ENCODE assay signal across 11 mouse cellular contexts in the genomic region with DNA sequence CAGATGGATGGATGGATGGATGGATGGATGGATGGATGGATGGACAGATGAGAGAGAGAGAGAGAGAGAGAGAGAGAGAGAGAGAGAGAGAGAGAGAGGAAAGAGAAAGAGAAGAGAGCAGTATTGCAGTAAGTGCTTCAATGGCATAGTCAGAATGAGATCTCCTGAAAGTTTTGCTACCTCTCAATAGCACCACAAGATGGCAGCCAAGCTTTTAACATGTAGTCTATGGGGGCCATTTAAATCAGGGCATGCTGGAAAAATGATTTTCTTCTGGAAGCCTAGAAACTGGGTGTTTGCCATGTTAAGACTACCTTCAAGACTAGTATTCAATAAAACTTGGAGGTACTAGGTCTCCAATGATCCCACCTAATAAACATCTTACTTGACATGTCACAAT. TPM values are rescaled to one million over a fixed set of nuclear protein-coding genes. Genes with fewer than 3 reads are reported as not detected.
A peak's percentile ranks its signal among the peaks of the same experiment; 100 is the strongest.
DNase-seq lines count a peak whose midpoint lies in the region; ATAC-seq and TF ChIP-seq lines count a peak whose summit lies in the region.
"Had no signal": no experiment of that assay in that cellular context is flagged by ENCODE, and none has a peak within 500 bp of the region (broad histone marks: within the 10 kb centered on the region; RNA-seq: fewer than 3 reads in every experiment).

No protein-coding gene starts in this region.

- no peaks in the 10 kb centered on the region for H3K4me1 ChIP-seq in kidney, embryonic 15.5 days
- H3K4me1 ChIP-seq in MEL (ENCODE audit: control insufficient read depth in 1 of 2, insufficient read depth in 2 of 2, low read length in 2 of 2), result peaks cover 0 to 13% of the 10 kb centered on the region in 2 experiments; a peak in 1 of 4 replicates
- H3K4me1 ChIP-seq in lung, postnatal 0 days (ENCODE audit: insufficient read depth, low read depth, low read length), result no peaks in the 10 kb centered on the region

- no peaks in the 10 kb centered on the region for H3K79me2 ChIP-seq in MEL (ENCODE audit: control insufficient read depth, insufficient read depth, low read length, poor library complexity)

- no peaks in the 10 kb centered on the region for H3K36me3 ChIP-seq in kidney, embryonic 15.5 days
- peaks cover 0 to 15% of the 10 kb centered on the region in 2 experiments; a peak in 2 of 4 replicates for H3K36me3 ChIP-seq in MEL (ENCODE audit: control insufficient read depth in 1 of 2, insufficient read depth in 2 of 2, low read length in 2 of 2)
- H3K36me3 ChIP-seq in lung, postnatal 0 days (ENCODE audit: insufficient read depth, low read length), result no peaks in the 10 kb centered on the region

- peak; percentile 77 for TF ChIP-seq RAD21 in MEL (IDR thresholded peaks at IDR 0.05; ENCODE audit: low read depth, low read length)

- TF ChIP-seq POLR2A in MEL (IDR thresholded peaks at IDR 0.05; ENCODE audit: control insufficient read depth in 1 of 2, insufficient read depth in 1 of 2, low read depth in 1 of 2, low read length in 2 of 2, poor library complexity in 1 of 2), result no peak

- no peak overlapping the region for H3K9ac ChIP-seq in kidney, embryonic 15.5 days
- H3K9ac ChIP-seq in MEL (ENCODE audit: control insufficient read depth, low read depth, low read length, poor library complexity, severe bottlenecking), result no peak overlapping the region
- H3K9ac ChIP-seq in lung, postnatal 0 days (replicated peaks; ENCODE audit: low read depth), result no peak overlapping the region

- peak; percentile 14 to 73 (median 16); a peak in 3 of 6 replicates for TF ChIP-seq CTCF in MEL (IDR thresholded peaks at IDR 0.05 in 2 of 3, conservative IDR thresholded peaks at IDR 0.05 in 1 of 3; ENCODE audit: control insufficient read depth in 1 of 3, insufficient read depth in 1 of 3, low read depth in 2 of 3, low read length in 3 of 3, poor library complexity in 1 of 3, severe bottlenecking in 1 of 3)
- peak; percentile 70 for TF ChIP-seq CTCF in lung, postnatal 0 days (IDR thresholded peaks at IDR 0.05)

- ATAC-seq in kidney, embryonic 15.5 days (replicated peaks; ENCODE audit: low FRiP score), result no peak
- no peak for ATAC-seq in lung, postnatal 0 days

- DNase-seq in kidney, postnatal 10 days, result peak; percentile 13
- DNase-seq in CD4-positive, CD25-positive, alpha-beta regulatory T cell, adult 2 months (ENCODE audit: low read depth, low spot score), result peak; percentile 61
- peak; percentile 51 for DNase-seq in MEL (ENCODE audit: low read depth, low spot score)
- peak; percentile 70 for DNase-seq in lung, postnatal 0 days (ENCODE audit: low spot score)
- DNase-seq in right cerebral cortex, postnatal 14 days, result no peak
- no peak for DNase-seq in T-cell, adult 2 months (ENCODE audit: low spot score)
- DNase-seq in cerebellum, adult 9-10 months, result no peak
- DNase-seq: heart, postnatal 4 days; thymus, postnatal 4 days had no signal

- H3K4me2 ChIP-seq in kidney, embryonic 15.5 days, result no peak overlapping the region
- H3K4me2 ChIP-seq in lung, postnatal 0 days (replicated peaks; ENCODE audit: low read depth, low read length), result no peak overlapping the region

- no peak for TF ChIP-seq EP300 in MEL (IDR thresholded peaks at IDR 0.05; ENCODE audit: low read depth in 1 of 2, low read length in 2 of 2)
- TF ChIP-seq EP300 in lung, postnatal 0 days (IDR thresholded peaks at IDR 0.05), result no peak

- no peak overlapping the region for H3K27ac ChIP-seq in kidney, embryonic 15.5 days
- H3K27ac ChIP-seq in MEL (ENCODE audit: control insufficient read depth, low read depth, low read length), result no peak overlapping the region
- no peak overlapping the region for H3K27ac ChIP-seq in lung, postnatal 0 days (ENCODE audit: low read length)

- no peak overlapping the region for H3K4me3 ChIP-seq in kidney, embryonic 15.5 days (replicated peaks)
- no peak overlapping the region for H3K4me3 ChIP-seq in MEL (ENCODE audit: control insufficient read depth in 1 of 2, insufficient read depth in 1 of 2, low read depth in 2 of 2, low read length in 2 of 2)
- no peak overlapping the region for H3K4me3 ChIP-seq in lung, postnatal 0 days (ENCODE audit: low read depth, low read length)

- H3K27me3 ChIP-seq in kidney, embryonic 15.5 days, result peaks cover 14% of the 10 kb centered on the region; the same call in 1 of the 2 replicates
- H3K27me3 ChIP-seq in MEL (ENCODE audit: control insufficient read depth in 1 of 2, insufficient read depth in 2 of 2, low read length in 2 of 2), result peaks cover 6 to 22% of the 10 kb centered on the region in 2 experiments
- H3K27me3 ChIP-seq in lung, postnatal 0 days (replicated peaks; ENCODE audit: insufficient read depth, low read length), result no peaks in the 10 kb centered on the region

- H3K9me3 ChIP-seq in kidney, embryonic 15.5 days (replicated peaks), result no peaks in the 10 kb centered on the region
- H3K9me3 ChIP-seq in MEL (replicated peaks; ENCODE audit: insufficient read depth, low read length), result no peaks in the 10 kb centered on the region
- no peaks in the 10 kb centered on the region for H3K9me3 ChIP-seq in lung, postnatal 0 days (ENCODE audit: low read length)

TF ChIP-seq in MEL, 35 proteins besides CTCF, POLR2A, EP300 and RAD21:
- TF ChIP-seq ZNF384 (IDR thresholded peaks at IDR 0.05; ENCODE audit: low read depth, low read length) (no peak), KAT2A (conservative IDR thresholded peaks at IDR 0.05; ENCODE audit: low read depth, low read length) (no peak), E2F4 (IDR thresholded peaks at IDR 0.05; ENCODE audit: borderline replicate concordance, low read depth, low read length) (no peak), ZC3H11A (IDR thresholded peaks at IDR 0.05; ENCODE audit: low read depth, low read length) (peak; percentile 66), MAX (IDR thresholded peaks at IDR 0.05; ENCODE audit: low read length) (no peak), BHLHE40 (IDR thresholded peaks at IDR 0.05; ENCODE audit: borderline replicate concordance, low read depth, low read length) (no peak), ETS1 (IDR thresholded peaks at IDR 0.05; ENCODE audit: low read depth, low read length) (no peak), ELF1 (IDR thresholded peaks at IDR 0.05; ENCODE audit: low read depth, low read length) (no peak), SIN3A (IDR thresholded peaks at IDR 0.05; ENCODE audit: low read length) (peak; percentile 37; the same call in 1 of the 2 replicates), MAFK (IDR thresholded peaks at IDR 0.05; ENCODE audit: borderline replicate concordance, low read depth, low read length) (no peak), POLR2AphosphoS2 (IDR thresholded peaks at IDR 0.05; ENCODE audit: low read length) (no peak), MEF2A (IDR thresholded peaks at IDR 0.05; ENCODE audit: extremely low read depth, insufficient replicate concordance, low read depth, low read length, poor library complexity, severe bottlenecking) (no peak), MXI1 (IDR thresholded peaks at IDR 0.05; ENCODE audit: low read depth, low read length) (no peak; the same call in 1 of the 2 replicates), GATA1 (IDR thresholded peaks at IDR 0.05; ENCODE audit: low read depth, low read length) (no peak), UBTF (IDR thresholded peaks at IDR 0.05; ENCODE audit: borderline replicate concordance, insufficient read depth, low read depth, low read length) (no peak), NELFE (IDR thresholded peaks at IDR 0.05; ENCODE audit: low read depth, low read length) (no peak), POLR2AphosphoS5 (IDR thresholded peaks at IDR 0.05; ENCODE audit: borderline replicate concordance, low read depth, low read length) (no peak), ZMIZ1 (IDR thresholded peaks at IDR 0.05; ENCODE audit: low read depth, low read length) (no peak), CHD2 (IDR thresholded peaks at IDR 0.05; ENCODE audit: low read length) (no peak), RCOR1 (IDR thresholded peaks at IDR 0.05; ENCODE audit: low read depth, low read length) (peak; percentile 42; the same call in 1 of the 2 replicates), SMC3 (IDR thresholded peaks at IDR 0.05; ENCODE audit: low read depth, low read length) (peak; percentile 71), JUND (IDR thresholded peaks at IDR 0.05; ENCODE audit: low read depth, low read length) (no peak), USF2 (IDR thresholded peaks at IDR 0.05; ENCODE audit: borderline replicate concordance in 1 of 2, insufficient read depth in 1 of 2, low read depth in 1 of 2, low read length in 2 of 2) (no peak)

RNA-seq across cellular contexts. Expression of a gene that starts 5.4 kb away (rescaled TPM):
- 43.6 and 45.7 TPM in 2 replicates for polyA plus RNA-seq in kidney, embryonic 15.5 days (2015; fragmentation: Nextera tagmentation; extraction: Ambion mirVana)
- total RNA-seq in MEL (2012; rRNA removed), result 123 and 124 TPM in 2 replicates
- polyA plus RNA-seq in MEL (2012; ENCODE audit: insufficient read depth in 1 of 2, insufficient read length in 2 of 2, low read depth in 1 of 2, low replicate concordance in 2 of 2, missing spikeins in 1 of 2), result 100 to 1,000 TPM in 1 of 2 experiments, 10 to 100 TPM in 1; 97.4 to 162 TPM
- 17.2 and 17.7 TPM in 2 replicates for polyA plus RNA-seq in lung, postnatal 0 days (2015; fragmentation: Nextera tagmentation; extraction: Ambion mirVana)

RNA-seq across cellular contexts. Expression of a gene that starts 44.9 kb away (rescaled TPM):
- 0.17 TPM in 1 of 2 replicates, not detected in the other for polyA plus RNA-seq in kidney, embryonic 15.5 days (2015; fragmentation: Nextera tagmentation; extraction: Ambion mirVana)
- total RNA-seq in MEL (2012; rRNA removed), result not detected in 2 replicates
- polyA plus RNA-seq in MEL (2012; ENCODE audit: insufficient read depth in 1 of 2, insufficient read length in 2 of 2, low read depth in 1 of 2, low replicate concordance in 2 of 2, missing spikeins in 1 of 2), result under 1 TPM in 1 of 2 experiments, not detected in 1; 0.04 TPM
- polyA plus RNA-seq in lung, postnatal 0 days (2015; fragmentation: Nextera tagmentation; extraction: Ambion mirVana), result 0.06 TPM in 1 of 2 replicates, not detected in the other
- total RNA-seq: gastrocnemius, adult 8-10 months; heart, postnatal 4 days had no signal

RNA-seq across cellular contexts. Expression of a gene that starts 51.1 kb away (rescaled TPM):
- polyA plus RNA-seq in kidney, embryonic 15.5 days (2015; fragmentation: Nextera tagmentation; extraction: Ambion mirVana), result 100 and 104 TPM in 2 replicates
- 32.2 and 33.6 TPM in 2 replicates for total RNA-seq in MEL (2012; rRNA removed)
- 10 to 100 TPM in 1 of 2 experiments, not detected in 1; 38.9 TPM for polyA plus RNA-seq in MEL (2012; ENCODE audit: insufficient read depth in 1 of 2, insufficient read length in 2 of 2, low read depth in 1 of 2, low replicate concordance in 2 of 2, missing spikeins in 1 of 2)
- 35.8 and 40.0 TPM in 2 replicates for polyA plus RNA-seq in lung, postnatal 0 days (2015; fragmentation: Nextera tagmentation; extraction: Ambion mirVana)

Comparison
In these comparisons a context has a peak if more than half of its experiments do, and no peak if none do; other contexts are left out.
1. DNase-seq: peak in kidney, postnatal 10 days (single experiment), CD4-positive, CD25-positive, alpha-beta regulatory T cell, adult 2 months (single experiment), MEL (single experiment) and lung, postnatal 0 days (single experiment); none in right cerebral cortex, postnatal 14 days (single experiment), T-cell, adult 2 months (single experiment) and cerebellum, adult 9-10 months (single experiment).